Mouse (Mus musculus) testis, adult 2 months (tissue): ENCODE measurements around the gene Tmbim6.

Experiments used
- CTCF ChIP-seq: fragments of 200-500 bp; IDR thresholded peaks from 2 replicates; pipeline ENCODE4 v1.5.1; 2012; ENCODE audit warnings: low read depth, mild to moderate bottlenecking, inconsistent platforms, low read length, moderate library complexity; ENCODE audit not compliant: control insufficient read depth, insufficient read depth, insufficient replicate concordance
- POLR2A ChIP-seq: fragments of 200-500 bp; IDR thresholded peaks from 2 replicates; pipeline ENCODE4 v1.6.1; 2012; ENCODE audit warnings: low read depth, mild to moderate bottlenecking, inconsistent platforms, low read length, moderate library complexity; ENCODE audit not compliant: control insufficient read depth

DNA sequence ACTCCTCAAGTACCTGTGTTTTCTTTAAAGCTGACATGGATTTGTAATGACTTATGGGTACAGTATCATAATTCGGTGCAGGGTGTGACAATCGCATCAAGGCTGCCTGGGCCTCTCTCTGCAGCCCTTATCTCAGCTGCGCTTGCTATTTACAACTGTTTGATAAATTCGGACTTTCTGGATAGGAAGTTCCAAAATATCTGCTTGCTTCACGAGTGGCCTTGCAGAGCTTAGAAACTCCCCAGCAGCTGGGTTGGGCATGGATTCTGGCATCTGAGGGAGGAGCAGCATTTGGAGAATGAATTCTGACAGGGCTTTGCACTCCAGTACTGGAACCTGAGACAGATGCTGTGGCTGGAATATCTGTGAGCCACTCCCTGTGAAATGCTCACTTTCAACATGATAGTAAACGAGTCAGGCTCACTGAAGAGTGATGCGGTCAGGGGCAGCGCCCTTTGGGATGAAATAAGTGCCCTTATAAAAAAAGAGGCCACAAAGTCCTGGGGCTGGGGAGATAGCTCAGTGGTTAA is 57.1 kb downstream of the Tmbim6 start:
- TF ChIP-seq POLR2A (no peak), CTCF (no peak)
